Mouse (Mus musculus) left cerebral cortex, adult 9 months (tissue): ENCODE measurements at regions not wholly inside any gene's neighbourhood (a gene's known extent, or its start where the extent isn't known, plus 50 kb on each side); places are given as distances from the start of the nearest gene placed in this dataset.

Experiments used
- DNase-seq, 2 experiments: peaks; one replicate each; pipeline ENCODE4 v3.0.0; 2022; ENCODE audit warnings: low spot score in 2 of 2

- DNase-seq: no peak
These were observed 69.9 kb upstream of the Ankrd55 start for GRCm38 (mm10) chr13:112218389-112218788.

- peak in 1 of 2 experiments; percentile 11 for DNase-seq
These were observed 68.1 kb upstream of the Ankrd55 start for GRCm38 (mm10) chr13:112220184-112220583.

- DNase-seq: no peak
These were observed 64.6 kb upstream of the Ankrd55 start for GRCm38 (mm10) chr13:112223616-112224015.

GRCm38 (mm10) chr13:112227766-112228165 is 60.5 kb upstream of the Ankrd55 start:
- no peak for DNase-seq

DNA sequence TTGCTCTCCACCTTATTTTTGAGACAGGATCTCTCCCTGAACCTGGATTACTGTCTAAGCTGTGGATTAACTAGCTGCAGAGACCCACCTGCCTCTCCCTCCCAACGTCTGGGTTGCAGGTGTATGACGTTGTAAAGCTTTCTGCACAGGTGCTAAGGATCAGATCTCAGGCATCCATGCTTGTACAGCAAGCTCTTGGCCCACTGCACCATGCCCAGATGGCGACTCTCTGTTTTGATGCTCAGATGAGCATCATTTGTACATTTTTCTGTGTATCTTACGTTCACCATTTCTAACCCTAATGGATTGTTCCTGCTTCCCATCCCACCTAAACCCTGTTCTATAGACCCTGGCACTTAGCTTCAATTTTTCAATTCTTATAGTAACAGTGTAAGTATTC is 59.4 kb upstream of the Ankrd55 start:
- DNase-seq: no peak

GRCm38 (mm10) chr13:112230176-112230575 is 58.1 kb upstream of the Ankrd55 start:
- DNase-seq: no peak

- DNase-seq: no peak
These were observed 53.6 kb upstream of the Ankrd55 start for GRCm38 (mm10) chr13:112234695-112235094.

DNA sequence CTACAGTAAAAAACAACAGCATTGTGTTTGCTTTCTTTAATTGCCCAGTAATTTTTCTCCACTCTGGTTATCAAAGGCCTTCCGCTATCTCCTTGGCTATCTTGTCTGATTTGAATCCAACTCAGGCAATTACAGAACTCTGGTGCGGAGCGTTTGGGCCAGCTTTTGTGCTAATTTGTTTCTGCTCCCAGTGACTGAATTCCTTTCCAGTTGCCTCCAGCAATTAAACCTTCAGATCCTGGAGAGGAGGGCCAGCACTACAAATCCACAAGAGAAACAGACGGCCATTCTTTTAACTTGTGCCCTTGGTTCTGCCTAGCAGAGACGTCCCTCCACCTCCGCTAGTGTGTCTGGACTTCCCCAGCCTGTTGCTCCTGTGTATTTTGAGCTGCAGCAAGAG is 51.3 kb upstream of the Ankrd55 start:
- DNase-seq: no peak

GRCm38 (mm10) chr13:112237377-112237776 is 50.9 kb upstream of the Ankrd55 start:
- no peak for DNase-seq

- no peak for DNase-seq
These were observed 50.3 kb upstream of the Ankrd55 start for GRCm38 (mm10) chr13:112237917-112238316.
